Mouse (Mus musculus): ENCODE results near the gene Bnip2. TPM values are rescaled to one million over a fixed set of nuclear protein-coding genes. Genes with fewer than 3 reads are reported as not detected.

Bnip2 gene
- polyA plus RNA-seq, 1 experiment = 63.5 TPM

DNA sequence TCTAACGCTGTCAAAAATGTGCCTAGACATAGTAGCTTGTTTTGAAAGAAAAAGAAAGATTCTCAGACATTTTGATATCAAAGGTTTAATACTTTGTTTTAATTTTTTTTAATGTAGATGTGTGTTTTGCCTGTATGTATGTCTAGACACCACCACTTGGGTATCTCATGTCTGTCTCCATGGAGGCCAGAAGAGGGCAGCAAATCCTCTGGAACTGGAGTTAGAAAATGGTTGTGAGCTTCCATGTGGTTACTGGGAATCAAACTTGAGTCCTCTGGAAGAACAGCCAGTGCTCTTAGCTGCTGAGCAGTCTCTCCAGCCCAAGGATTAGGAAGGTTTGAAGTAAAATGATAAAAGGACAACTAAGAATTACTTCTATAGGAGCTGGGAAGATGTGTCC lies 10.1 kb downstream of the Bnip2 start:
- no peak for TF ChIP-seq CTCF (IDR thresholded peaks at IDR 0.05; ENCODE audit: control insufficient read depth, insufficient read depth, low read length)
- TF ChIP-seq POLR2A (IDR thresholded peaks at IDR 0.05; ENCODE audit: borderline replicate concordance, control insufficient read depth, low read depth, low read length) = no peak
- no peak overlapping the region for H3K27ac ChIP-seq (ENCODE audit: control insufficient read depth, insufficient read depth, low read depth, low read length, poor library complexity)
- no peaks in the 10 kb centered on the region for H3K4me1 ChIP-seq (ENCODE audit: control insufficient read depth, insufficient read depth, low read length)
- H3K4me3 ChIP-seq (replicated peaks; ENCODE audit: control insufficient read depth, low read depth, low read length) = no peak overlapping the region
- 82% methylated on average over 1 of the region's 1 CpGs for WGBS

DNA sequence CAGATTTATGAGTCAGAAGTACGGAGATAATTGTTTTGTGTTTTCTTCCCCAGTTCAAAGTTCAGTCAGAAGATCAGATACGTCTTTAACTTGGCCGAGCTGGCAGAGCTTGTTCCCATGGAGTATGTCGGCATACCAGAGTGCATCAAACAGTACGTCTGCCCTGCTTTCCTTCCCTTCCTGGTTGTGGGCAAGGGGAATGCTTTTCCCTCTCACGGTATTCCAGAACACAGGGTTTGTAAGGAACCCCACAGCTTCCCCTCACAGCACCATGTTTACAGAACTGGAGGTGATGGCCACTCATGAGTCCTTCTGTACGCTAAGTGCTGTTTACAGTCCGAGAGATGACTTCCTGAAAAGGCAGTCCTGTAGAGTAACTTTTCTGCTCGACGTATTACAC lies 14.2 kb downstream of the Bnip2 start:
- Histone ChIP-seq H3K4me1 (ENCODE audit: control insufficient read depth, insufficient read depth, low read length) (no peaks in the 10 kb centered on the region; the same call in 1 of the 2 replicates), H3K27ac (ENCODE audit: control insufficient read depth, insufficient read depth, low read depth, low read length, poor library complexity) (no peak overlapping the region), H3K4me3 (replicated peaks; ENCODE audit: control insufficient read depth, low read depth, low read length) (no peak overlapping the region)
- TF ChIP-seq POLR2A (IDR thresholded peaks at IDR 0.05; ENCODE audit: borderline replicate concordance, control insufficient read depth, low read depth, low read length) (no peak), CTCF (IDR thresholded peaks at IDR 0.05; ENCODE audit: control insufficient read depth, insufficient read depth, low read length) (no peak)
- 91% methylated on average over 10 of the region's 10 CpGs for WGBS

DNA sequence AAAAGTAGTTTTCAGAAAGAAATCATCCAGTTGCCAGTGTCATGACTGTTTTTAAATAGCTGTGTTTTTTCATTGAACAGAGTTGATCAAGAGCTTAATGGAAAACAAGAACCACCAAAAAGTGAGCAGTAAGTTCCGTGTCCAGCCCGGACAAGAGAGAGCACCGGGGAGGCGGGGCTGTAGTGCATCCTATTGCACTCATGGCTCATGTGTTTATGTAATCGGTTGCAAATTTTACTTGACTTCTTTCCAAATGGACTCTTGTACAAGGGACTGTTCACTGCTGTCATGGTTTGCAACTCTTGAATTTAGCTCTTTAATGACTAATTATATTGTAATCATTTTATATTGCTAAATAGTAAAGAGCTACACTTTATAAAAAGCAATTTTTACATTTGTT lies 17.7 kb downstream of the Bnip2 start:
- no peak for TF ChIP-seq POLR2A (IDR thresholded peaks at IDR 0.05; ENCODE audit: borderline replicate concordance, control insufficient read depth, low read depth, low read length)
- no peak for TF ChIP-seq CTCF (IDR thresholded peaks at IDR 0.05; ENCODE audit: control insufficient read depth, insufficient read depth, low read length)
- no peak overlapping the region for H3K27ac ChIP-seq (ENCODE audit: control insufficient read depth, insufficient read depth, low read depth, low read length, poor library complexity)
- H3K4me3 ChIP-seq (replicated peaks; ENCODE audit: control insufficient read depth, low read depth, low read length) = no peak overlapping the region
- no peaks in the 10 kb centered on the region; the same call in 1 of the 2 replicates for H3K4me1 ChIP-seq (ENCODE audit: control insufficient read depth, insufficient read depth, low read length)
- WGBS = 64% methylated on average over 5 of the region's 5 CpGs

DNA sequence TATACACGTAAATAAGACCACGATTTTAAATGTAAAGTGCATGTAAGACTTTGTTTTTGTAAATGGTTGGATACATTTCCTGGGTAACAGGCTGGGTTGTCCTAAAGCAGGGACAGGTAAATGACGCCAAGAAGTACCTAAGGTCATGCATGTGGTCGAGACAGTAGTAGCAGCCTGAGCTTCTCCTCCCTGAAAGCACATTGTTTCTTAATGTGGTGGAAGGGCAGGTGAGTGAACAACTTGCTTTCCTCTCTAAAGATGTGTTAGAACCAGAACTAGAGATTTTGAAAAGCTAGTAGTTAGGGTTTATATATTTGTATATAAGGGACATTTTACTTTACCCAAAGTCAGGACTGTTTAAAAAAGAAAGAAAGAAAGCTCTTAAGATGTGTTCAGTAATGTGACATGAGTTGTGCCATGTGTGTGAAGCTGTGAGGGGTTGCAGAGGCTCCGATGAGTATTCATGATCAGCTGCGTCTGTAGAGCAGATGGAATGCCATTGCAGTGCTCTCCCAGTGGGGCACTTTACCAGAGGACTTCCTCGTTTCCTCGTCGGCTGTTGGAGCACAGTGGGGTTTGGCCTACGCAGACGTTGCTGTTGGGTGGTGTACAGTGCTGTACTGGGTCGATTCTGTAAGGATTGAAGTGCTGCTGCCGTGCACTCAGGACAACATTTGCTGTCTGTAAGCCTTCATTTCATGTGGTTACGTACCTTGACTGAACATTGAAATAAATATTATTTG lies 18.4 kb downstream of the Bnip2 start:
- no peak overlapping the region for H3K4me3 ChIP-seq (replicated peaks; ENCODE audit: control insufficient read depth, low read depth, low read length)
- WGBS = 73% methylated on average over 14 of the region's 14 CpGs
- H3K4me1 ChIP-seq (ENCODE audit: control insufficient read depth, insufficient read depth, low read length) = no peaks in the 10 kb centered on the region; the same call in 1 of the 2 replicates
- H3K27ac ChIP-seq (ENCODE audit: control insufficient read depth, insufficient read depth, low read depth, low read length, poor library complexity) = no peak overlapping the region
- TF ChIP-seq POLR2A (IDR thresholded peaks at IDR 0.05; ENCODE audit: borderline replicate concordance, control insufficient read depth, low read depth, low read length) = no peak
- no peak for TF ChIP-seq CTCF (IDR thresholded peaks at IDR 0.05; ENCODE audit: control insufficient read depth, insufficient read depth, low read length)

DNA sequence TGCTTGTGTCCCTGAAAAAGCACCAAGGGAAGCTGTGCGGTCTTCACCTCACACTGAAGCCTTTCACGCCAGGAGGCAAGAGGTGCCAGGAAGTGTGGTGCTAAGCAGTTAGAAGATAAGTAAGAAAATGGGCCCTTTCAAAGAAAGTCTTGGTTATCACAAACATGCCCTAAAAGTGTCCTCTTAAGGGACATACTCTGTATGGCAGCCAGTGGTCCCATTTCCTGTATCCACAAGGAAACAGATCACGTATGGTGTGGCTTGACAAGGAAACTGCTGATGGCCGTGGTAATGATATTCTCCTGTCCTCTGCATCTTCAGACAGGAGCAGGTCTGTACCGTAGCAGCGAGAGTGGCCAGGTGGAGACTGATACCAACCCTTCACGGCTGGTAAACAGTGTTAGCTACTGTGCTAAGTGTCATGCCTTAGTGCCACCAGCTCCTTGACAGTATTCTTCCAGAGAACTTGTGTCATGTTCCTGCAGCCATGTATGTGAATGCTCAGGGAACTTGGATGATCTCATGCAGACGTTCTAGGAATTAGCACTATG lies 20.6 kb downstream of the Bnip2 start:
- TF ChIP-seq CTCF (IDR thresholded peaks at IDR 0.05; ENCODE audit: control insufficient read depth, insufficient read depth, low read length) (no peak), POLR2A (IDR thresholded peaks at IDR 0.05; ENCODE audit: borderline replicate concordance, control insufficient read depth, low read depth, low read length) (no peak)
- Histone ChIP-seq H3K27ac (ENCODE audit: control insufficient read depth, insufficient read depth, low read depth, low read length, poor library complexity) (no peak overlapping the region), H3K4me3 (replicated peaks; ENCODE audit: control insufficient read depth, low read depth, low read length) (no peak overlapping the region), H3K4me1 (ENCODE audit: control insufficient read depth, insufficient read depth, low read length) (no peaks in the 10 kb centered on the region; the same call in 1 of the 2 replicates)
- WGBS = 62% methylated on average over 8 of the region's 8 CpGs

DNA sequence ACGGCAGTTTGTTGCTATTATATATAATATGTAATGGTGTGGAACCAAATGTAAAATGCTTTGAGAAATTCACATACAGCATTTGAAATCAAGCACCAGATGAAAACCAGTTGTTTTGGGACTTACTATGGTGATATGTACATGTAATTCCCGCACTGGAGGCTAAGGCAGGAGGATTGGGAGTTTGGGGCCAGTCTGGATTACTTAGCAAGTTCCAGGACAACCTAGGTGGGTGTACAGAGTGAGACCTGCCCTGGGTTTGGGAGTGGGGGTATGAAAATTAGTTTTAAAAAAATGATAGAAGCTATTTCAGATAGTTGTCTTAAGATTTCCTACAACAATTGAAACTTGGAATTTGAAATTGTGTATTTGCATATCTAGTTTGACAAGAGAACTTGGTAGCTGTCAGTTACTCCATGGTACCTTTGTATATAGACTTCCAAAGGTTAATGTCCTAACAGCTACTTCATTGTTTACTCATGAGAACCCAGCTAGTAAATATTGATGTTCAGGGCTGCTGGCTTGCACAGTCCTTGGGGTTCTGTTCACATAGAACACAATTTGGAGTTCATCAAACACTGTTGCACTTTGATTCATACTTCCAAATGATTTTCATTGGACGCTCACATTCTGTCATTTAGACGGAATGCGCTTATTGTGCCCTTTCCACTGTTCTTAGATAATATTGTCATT lies 21.7 kb downstream of the Bnip2 start:
- 91% methylated on average over 5 of the region's 5 CpGs for WGBS
- no peaks in the 10 kb centered on the region; the same call in 1 of the 2 replicates for H3K4me1 ChIP-seq (ENCODE audit: control insufficient read depth, insufficient read depth, low read length)
- no peak overlapping the region for H3K4me3 ChIP-seq (replicated peaks; ENCODE audit: control insufficient read depth, low read depth, low read length)
- TF ChIP-seq CTCF (IDR thresholded peaks at IDR 0.05; ENCODE audit: control insufficient read depth, insufficient read depth, low read length) (no peak), POLR2A (IDR thresholded peaks at IDR 0.05; ENCODE audit: borderline replicate concordance, control insufficient read depth, low read depth, low read length) (no peak)
- H3K27ac ChIP-seq (ENCODE audit: control insufficient read depth, insufficient read depth, low read depth, low read length, poor library complexity) = no peak overlapping the region

DNA sequence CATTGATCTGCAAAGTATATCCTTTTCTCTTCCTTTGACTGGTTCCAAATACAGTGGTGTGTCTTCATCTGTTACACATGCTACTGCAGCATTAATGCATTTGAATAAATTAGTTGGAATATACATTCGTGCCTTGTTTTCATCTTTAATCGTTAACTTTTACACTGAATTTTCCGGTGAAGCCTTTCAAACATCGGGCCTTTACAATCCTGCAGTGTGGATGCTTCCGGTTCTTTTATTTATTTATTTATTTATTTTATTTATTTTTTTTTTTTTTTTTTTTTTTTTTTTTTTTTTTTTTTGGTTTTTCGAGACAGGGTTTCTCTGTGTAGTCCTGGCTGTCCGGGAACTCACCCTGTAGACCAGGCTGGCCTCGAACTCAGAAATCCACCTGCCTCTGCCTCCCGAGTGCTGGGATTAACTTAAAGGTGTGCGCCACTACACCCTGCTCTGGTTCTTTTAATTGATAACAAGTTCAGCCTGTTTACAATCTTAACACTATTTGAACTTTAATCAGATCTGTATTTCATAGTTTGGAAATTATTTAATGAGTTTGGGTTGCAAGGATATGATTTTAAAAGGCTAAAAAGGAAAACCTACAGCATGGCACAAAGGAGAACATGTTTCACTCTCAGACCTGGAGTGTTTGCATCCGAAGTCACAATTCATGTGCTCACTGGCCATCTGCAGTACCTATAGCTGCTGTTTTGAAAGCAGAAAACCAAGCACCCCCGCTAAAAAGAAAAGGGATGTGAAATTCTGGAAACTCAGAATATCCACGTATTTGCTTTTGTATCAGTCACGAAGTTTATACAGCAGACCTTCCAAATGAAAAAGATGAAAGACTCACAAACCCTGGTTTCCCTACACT lies 22.5 kb downstream of the Bnip2 start:
- Histone ChIP-seq H3K4me3 (replicated peaks; ENCODE audit: control insufficient read depth, low read depth, low read length) (peak overlapping the region; percentile 96), H3K4me1 (ENCODE audit: control insufficient read depth, insufficient read depth, low read length) (no peaks in the 10 kb centered on the region; the same call in 1 of the 2 replicates), H3K27ac (ENCODE audit: control insufficient read depth, insufficient read depth, low read depth, low read length, poor library complexity) (peak overlapping the region; percentile 98)
- 53% methylated on average over 14 of the region's 14 CpGs for WGBS
- no peak for TF ChIP-seq CTCF (IDR thresholded peaks at IDR 0.05; ENCODE audit: control insufficient read depth, insufficient read depth, low read length)

Data from bone marrow, adult 2 months (tissue).